Mouse (Mus musculus) limb, embryonic 11.5 days (tissue): Measurements from ENCODE around the gene Elf5. TPM values are rescaled to one million over a fixed set of nuclear protein-coding genes. Genes with fewer than 3 reads are reported as not detected.

Experiments used
- ATAC-seq: fragments of 200-750 bp; cut with Nextera tagmentation; 2 replicates; pipeline ENCODE4 v1.8.0; 2017; ENCODE audit warnings: low read depth; ENCODE audit not compliant: insufficient number of reproducible peaks, low FRiP score, low TSS enrichment
- DNase-seq: peaks from one replicate; pipeline ENCODE4 v3.0.0-alpha.2; 2015; ENCODE audit warnings: low spot score
- H3K27ac ChIP-seq: fragments of 300-500 bp; sonication (generic); replicated peaks from 2 replicates; pipeline ENCODE4 v1.5.1; 2014; ENCODE audit warnings: low read depth, mild to moderate bottlenecking, low read length
- H3K27me3 ChIP-seq: fragments of 300-500 bp; sonication (generic); 2 replicates; pipeline ENCODE4 v1.6.1; 2014; ENCODE audit warnings: mild to moderate bottlenecking, low read length, mixed read lengths; ENCODE audit not compliant: control insufficient read depth, insufficient read depth
- H3K36me3 ChIP-seq: fragments of 300-500 bp; sonication (generic); 2 replicates; pipeline ENCODE4 v1.6.1; 2014; ENCODE audit warnings: mild to moderate bottlenecking, low read length, moderate library complexity, mixed read lengths; ENCODE audit not compliant: control insufficient read depth, insufficient read depth
- H3K4me1 ChIP-seq: fragments of 300-500 bp; sonication (generic); 2 replicates; pipeline ENCODE4 v1.6.1; 2014; ENCODE audit warnings: low read length, mixed read lengths; ENCODE audit not compliant: control insufficient read depth, insufficient read depth
- H3K4me2 ChIP-seq: fragments of 300-500 bp; sonication (generic); 2 replicates; pipeline ENCODE4 v1.6.1; 2014; ENCODE audit warnings: low read depth, mild to moderate bottlenecking, moderate library complexity; ENCODE audit not compliant: severe bottlenecking
- H3K4me3 ChIP-seq: fragments of 300-500 bp; sonication (generic); 2 replicates; pipeline ENCODE4 v1.5.1; 2014; ENCODE audit warnings: low read depth, low read length
- H3K9ac ChIP-seq: fragments of 300-500 bp; sonication (generic); 2 replicates; pipeline ENCODE4 v1.6.1; 2014; ENCODE audit warnings: mild to moderate bottlenecking, low read length
- H3K9me3 ChIP-seq: fragments of 300-500 bp; sonication (generic); 2 replicates; pipeline ENCODE4 v1.6.1; 2016; ENCODE audit warnings: low read length; ENCODE audit not compliant: control insufficient read depth
- WGBS: fragments of 180-500 bp; shearing (Covaris S2); extraction: QIAGEN DNeasy Blood & Tissue Kit; methylation state at CpG from one replicate; pipeline ENCODE4 v1.1.7; 2014; 5-methylcytosine and 5-hydroxymethylcytosine counted together
- polyA plus RNA-seq: library from polyadenylated mRNA; unstranded; fragments of >200 nt; fragmentation: Nextera tagmentation; extraction: Ambion mirVana; gene quantifications from 2 replicates; pipeline ENCODE4 v1.2.1, GENCODE M21; 2014

Elf5 gene
- polyA plus RNA-seq, 1 experiment from 2014 or later: 0.40 TPM

- no peak for ATAC-seq
- no peak for DNase-seq
Measured at GRCm38 (mm10) chr2:103466984-103467588, 55.6 kb downstream of the Elf5 start.

GRCm38 (mm10) chr2:103473362-103473761 is 61.9 kb downstream of the Elf5 start:
- H3K36me3 ChIP-seq: peaks cover 20% of the 10 kb centered on the region
- no peak overlapping the region for H3K4me3 ChIP-seq
- no peak for DNase-seq
- no peaks in the 10 kb centered on the region for H3K9me3 ChIP-seq
- no peak overlapping the region for H3K27ac ChIP-seq
- no peaks in the 10 kb centered on the region for H3K4me1 ChIP-seq
- WGBS: 92% methylated on average over 3 of the region's 3 CpGs
- no peak overlapping the region for H3K9ac ChIP-seq
- no peaks in the 10 kb centered on the region for H3K27me3 ChIP-seq
- H3K4me2 ChIP-seq: no peak overlapping the region
- ATAC-seq: no peak

More at GRCm38 (mm10) chr2:103466984-103467588, 55.6 kb downstream of the Elf5 start:
- Histone ChIP-seq H3K4me3 (no peak overlapping the region), H3K4me1 (0 out of 2 replicates have a peak, but pooled peaks cover 1% of the 10 kb centered on the region), H3K36me3 (peaks cover 22% of the 10 kb centered on the region), H3K9me3 (no peaks in the 10 kb centered on the region), H3K27me3 (no peaks in the 10 kb centered on the region), H3K4me2 (no peak overlapping the region), H3K27ac (no peak overlapping the region), H3K9ac (no peak overlapping the region)
- WGBS: 84% methylated on average over 10 of the region's 10 CpGs

- ATAC-seq (no peak), DNase-seq (no peak)
- Histone ChIP-seq H3K4me1 (no peaks in the 10 kb centered on the region), H3K9ac (no peak overlapping the region), H3K9me3 (no peaks in the 10 kb centered on the region), H3K36me3 (peaks cover 8% of the 10 kb centered on the region; the same call in 1 of the 2 replicates), H3K27ac (no peak overlapping the region), H3K4me2 (no peak overlapping the region), H3K27me3 (no peaks in the 10 kb centered on the region), H3K4me3 (no peak overlapping the region)
- 87% methylated on average over 2 of the region's 2 CpGs for whole genome bisulfite sequencing
Measured at GRCm38 (mm10) chr2:103476180-103476579, 64.7 kb downstream of the Elf5 start.

DNA sequence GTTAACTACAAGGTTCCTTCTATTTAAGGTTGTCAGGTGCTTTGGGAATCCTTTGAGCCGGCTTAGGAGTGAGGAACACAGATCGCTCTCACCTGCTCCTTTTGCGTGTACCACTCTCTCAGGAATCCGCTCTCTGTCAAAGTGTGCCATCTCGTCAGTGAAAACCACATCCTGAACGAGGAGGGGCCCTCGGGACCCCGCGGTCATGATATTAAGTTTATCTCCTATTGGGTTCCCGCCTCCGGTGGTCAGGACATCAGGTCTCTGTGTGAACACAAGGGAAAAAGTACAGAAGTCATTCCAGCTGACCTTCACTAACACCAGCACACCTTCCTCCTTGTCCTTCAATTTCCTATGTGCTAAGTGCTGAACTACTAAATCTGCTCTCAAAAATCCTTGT is 65.2 kb downstream of the Elf5 start:
- no peak overlapping the region for H3K4me2 ChIP-seq
- DNase-seq (no peak), ATAC-seq (no peak)
- no peak overlapping the region for H3K9ac ChIP-seq
- no peak overlapping the region for H3K4me3 ChIP-seq
- no peaks in the 10 kb centered on the region for H3K27me3 ChIP-seq
- H3K27ac ChIP-seq: no peak overlapping the region
- H3K4me1 ChIP-seq: no peaks in the 10 kb centered on the region
- H3K36me3 ChIP-seq: peaks cover 8% of the 10 kb centered on the region; the same call in 1 of the 2 replicates
- WGBS: 92% methylated on average over 11 of the region's 11 CpGs
- no peaks in the 10 kb centered on the region for H3K9me3 ChIP-seq

- H3K9ac ChIP-seq: no peak overlapping the region
- no peaks in the 10 kb centered on the region for H3K9me3 ChIP-seq
- H3K36me3 ChIP-seq: peaks cover 8% of the 10 kb centered on the region; the same call in 1 of the 2 replicates
- WGBS: 75% methylated on average over 4 of the region's 4 CpGs
- no peak for DNase-seq
- H3K27ac ChIP-seq: no peak overlapping the region
- no peaks in the 10 kb centered on the region for H3K27me3 ChIP-seq
- H3K4me3 ChIP-seq: no peak overlapping the region
- no peak overlapping the region for H3K4me2 ChIP-seq
- no peak for ATAC-seq
- H3K4me1 ChIP-seq: no peaks in the 10 kb centered on the region
Measured at GRCm38 (mm10) chr2:103477456-103477855, 66.0 kb downstream of the Elf5 start.

DNA sequence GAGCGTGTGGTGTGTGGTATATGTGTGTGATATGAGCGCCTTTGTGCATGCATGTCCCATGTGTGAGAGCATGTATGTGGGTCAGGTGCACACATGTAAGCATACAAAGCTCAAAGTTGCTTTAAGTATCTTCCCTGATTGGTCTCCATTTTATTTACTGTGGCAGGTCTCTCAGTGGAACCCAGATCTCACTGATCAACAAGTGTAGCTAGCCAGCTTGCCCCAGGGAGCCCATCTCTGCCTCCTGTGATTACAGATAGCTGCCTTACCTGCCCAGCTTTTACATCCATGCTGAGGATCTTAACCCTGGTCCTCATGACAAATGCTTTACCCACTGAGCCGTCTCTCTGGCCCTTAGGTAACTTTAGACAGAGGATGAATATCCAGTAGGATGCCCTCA is 66.8 kb downstream of the Elf5 start:
- Histone ChIP-seq H3K27me3 (no peaks in the 10 kb centered on the region), H3K36me3 (peaks cover 5% of the 10 kb centered on the region; the same call in 1 of the 2 replicates), H3K4me2 (no peak overlapping the region), H3K4me3 (no peak overlapping the region), H3K9ac (no peak overlapping the region), H3K4me1 (no peaks in the 10 kb centered on the region), H3K27ac (no peak overlapping the region), H3K9me3 (no peaks in the 10 kb centered on the region)
- 93% methylated on average over 3 of the region's 3 CpGs for WGBS
- DNase-seq: no peak
- ATAC-seq: no peak

DNA sequence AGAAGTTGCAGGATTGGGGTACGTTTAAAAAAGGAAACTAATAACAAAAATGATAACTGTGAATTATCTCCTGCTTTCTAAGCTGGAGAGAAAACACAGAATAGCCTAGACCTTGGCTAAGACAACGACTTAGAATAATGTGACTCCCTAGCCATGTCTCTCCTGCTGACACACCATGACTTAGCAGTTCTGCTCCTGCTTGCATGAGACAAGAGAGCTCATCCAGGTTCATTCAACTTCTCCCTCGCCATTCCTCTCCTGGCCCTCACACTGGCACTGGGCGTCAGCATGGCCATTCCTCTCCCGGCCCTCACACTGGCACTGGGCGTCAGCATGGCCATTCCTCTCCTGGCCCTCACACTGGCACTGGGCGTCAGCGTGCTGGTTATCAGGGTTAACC is 68.8 kb downstream of the Elf5 start:
- DNase-seq (no peak), ATAC-seq (no peak)
- no peak overlapping the region for H3K4me2 ChIP-seq
- H3K36me3 ChIP-seq: peaks cover 3% of the 10 kb centered on the region; the same call in 1 of the 2 replicates
- 87% methylated on average over 8 of the region's 8 CpGs for WGBS
- no peaks in the 10 kb centered on the region for H3K27me3 ChIP-seq
- H3K27ac ChIP-seq: no peak overlapping the region
- H3K4me3 ChIP-seq: no peak overlapping the region
- H3K9me3 ChIP-seq: no peaks in the 10 kb centered on the region
- no peak overlapping the region for H3K9ac ChIP-seq
- 0 out of 2 replicates have a peak, but pooled peaks cover 6% of the 10 kb centered on the region for H3K4me1 ChIP-seq

DNA sequence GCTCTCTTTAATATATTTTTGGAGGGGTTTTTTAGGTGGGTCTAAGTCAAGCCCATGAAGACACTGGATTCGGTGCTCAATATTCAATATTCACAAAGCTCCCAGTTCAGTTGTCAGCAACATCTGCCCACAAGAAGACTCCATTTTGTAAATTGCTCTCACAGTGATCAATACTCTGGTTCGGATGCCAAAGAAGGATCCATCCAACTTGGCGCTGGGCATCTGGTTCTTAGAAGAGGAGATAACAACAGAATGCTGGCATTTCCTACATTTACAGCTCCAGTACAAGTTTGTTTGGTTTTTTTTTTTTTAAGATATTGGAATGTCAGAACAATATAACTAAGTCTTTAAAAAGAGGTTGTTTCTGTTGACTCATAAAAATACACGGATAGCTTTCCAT is 69.4 kb downstream of the Elf5 start:
- no peak overlapping the region for H3K4me3 ChIP-seq
- H3K36me3 ChIP-seq: no peaks in the 10 kb centered on the region
- no peaks in the 10 kb centered on the region for H3K27me3 ChIP-seq
- no peaks in the 10 kb centered on the region for H3K9me3 ChIP-seq
- H3K27ac ChIP-seq: no peak overlapping the region
- no peak for ATAC-seq
- no peak overlapping the region for H3K9ac ChIP-seq
- H3K4me1 ChIP-seq: 0 out of 2 replicates have a peak, but pooled peaks cover 6% of the 10 kb centered on the region
- no peak overlapping the region for H3K4me2 ChIP-seq
- DNase-seq: no peak
- WGBS: 94% methylated on average over 4 of the region's 4 CpGs
